Mouse (Mus musculus) liver, adult (tissue): ENCODE data around the gene Myocos.

Experiments
- GATA4 ChIP-seq: IDR thresholded peaks from 2 replicates; pipeline ENCODE4 v1.6.1; 2014; ENCODE audit warnings: mild to moderate bottlenecking, low read length; ENCODE audit not compliant: insufficient replicate concordance

Myocos gene

GRCm38 (mm10) chr1:162658119-162658518 lies at the start of gene Myocos:
Gene Myocos, minus strand, starts transcription at chr1:162658219.
- no peak for TF ChIP-seq GATA4

GRCm38 (mm10) chr1:162700389-162701066 lies 42.5 kb upstream of the Myocos start:
- TF ChIP-seq GATA4, result no peak

GRCm38 (mm10) chr1:162697866-162698265 lies 39.8 kb upstream of the Myocos start:
- TF ChIP-seq GATA4, result no peak

- no peak for TF ChIP-seq GATA4
Observed at GRCm38 (mm10) chr1:162693721-162694120, 35.7 kb upstream of the Myocos start.

GRCm38 (mm10) chr1:162665486-162666174 lies 7.6 kb upstream of the Myocos start:
- no peak for TF ChIP-seq GATA4

- TF ChIP-seq GATA4, result no peak
Observed at GRCm38 (mm10) chr1:162664826-162665475, 6.9 kb upstream of the Myocos start.

- peak; percentile 69; the same call in 1 of the 2 replicates for TF ChIP-seq GATA4
Observed at GRCm38 (mm10) chr1:162660276-162660860, 2.3 kb upstream of the Myocos start.

- no peak for TF ChIP-seq GATA4
Observed at GRCm38 (mm10) chr1:162648416-162648815, 9.6 kb downstream of the Myocos start.

GRCm38 (mm10) chr1:162646083-162646686 lies 11.8 kb downstream of the Myocos start:
- no peak for TF ChIP-seq GATA4

GRCm38 (mm10) chr1:162643752-162644151 lies 14.3 kb downstream of the Myocos start:
- no peak for TF ChIP-seq GATA4

- TF ChIP-seq GATA4, result no peak
Observed at GRCm38 (mm10) chr1:162642591-162642990, 15.4 kb downstream of the Myocos start.

- TF ChIP-seq GATA4, result no peak
Observed at GRCm38 (mm10) chr1:162639861-162640260, 18.2 kb downstream of the Myocos start.

GRCm38 (mm10) chr1:162639051-162639750 lies 18.8 kb downstream of the Myocos start, which contains the start of gene Myoc:
Gene Myoc, plus strand, starts transcription at chr1:162639155.
- no peak for TF ChIP-seq GATA4

- no peak for TF ChIP-seq GATA4
Observed at GRCm38 (mm10) chr1:162638535-162638934, 19.5 kb downstream of the Myocos start.

GRCm38 (mm10) chr1:162636516-162636915 lies 21.5 kb downstream of the Myocos start:
- no peak for TF ChIP-seq GATA4
